Comparison of ENCODE assay signal across 9 mouse cellular contexts in genomic region chr13:102957508-102958272, GRCm38 (mm10).
DNase-seq lines count a peak whose midpoint lies in the region; ATAC-seq and TF ChIP-seq lines count a peak whose summit lies in the region.
"Had no signal": no experiment of that assay in that cellular context is flagged by ENCODE, and none has a peak within 500 bp of the region (broad histone marks: within the 10 kb centered on the region; RNA-seq: fewer than 3 reads in every experiment).

No protein-coding gene starts in this region.

- no peaks in the 10 kb centered on the region for H3K9me3 ChIP-seq in hindbrain, embryonic 11.5 days (ENCODE audit: control insufficient read depth, low read length)
- no peaks in the 10 kb centered on the region for H3K9me3 ChIP-seq in limb, embryonic 14.5 days (ENCODE audit: control insufficient read depth, low read length)

- H3K4me1 ChIP-seq in hindbrain, embryonic 11.5 days (replicated peaks; ENCODE audit: control insufficient read depth, insufficient read depth, low read length), result no peaks in the 10 kb centered on the region
- H3K4me1 ChIP-seq in limb, embryonic 14.5 days (ENCODE audit: control insufficient read depth, insufficient read depth, low read length), result peaks cover 4% of the 10 kb centered on the region

- peak overlapping the region; percentile 20; the same call in 1 of the 2 replicates for H3K4me3 ChIP-seq in hindbrain, embryonic 11.5 days (ENCODE audit: low read depth, low read length)
- peak overlapping the region; percentile 24 for H3K4me3 ChIP-seq in limb, embryonic 14.5 days (replicated peaks; ENCODE audit: low read length)

- H3K9ac ChIP-seq in hindbrain, embryonic 11.5 days (ENCODE audit: low read depth, low read length), result 0 out of 2 replicates have a peak overlapping the region, but pooled peaks have one; percentile 31
- peak overlapping the region; percentile 29; the same call in 1 of the 2 replicates for H3K9ac ChIP-seq in limb, embryonic 14.5 days (ENCODE audit: low read depth, low read length, severe bottlenecking)

- H3K36me3 ChIP-seq in hindbrain, embryonic 11.5 days (ENCODE audit: control insufficient read depth, insufficient read depth, low read length), result no peaks in the 10 kb centered on the region
- no peaks in the 10 kb centered on the region for H3K36me3 ChIP-seq in limb, embryonic 14.5 days (ENCODE audit: control insufficient read depth, insufficient read depth, low read length)

- H3K4me2 ChIP-seq in hindbrain, embryonic 11.5 days (replicated peaks; ENCODE audit: low read depth, low read length), result peak overlapping the region; percentile 34
- peak overlapping the region; percentile 54 for H3K4me2 ChIP-seq in limb, embryonic 14.5 days (replicated peaks; ENCODE audit: low read depth, low read length, severe bottlenecking)

- TF ChIP-seq POLR2A in limb, embryonic 14.5 days (IDR thresholded peaks at IDR 0.05; ENCODE audit: borderline replicate concordance, extremely low read depth, insufficient read depth, insufficient read length), result no peak

- ATAC-seq in hindbrain, embryonic 11.5 days (ENCODE audit: low FRiP score), result peak; percentile 94
- ATAC-seq in limb, embryonic 14.5 days (ENCODE audit: low FRiP score, low read depth), result no peak; the same call in 1 of the 2 replicates

- H3K27ac ChIP-seq in hindbrain, embryonic 11.5 days (ENCODE audit: low read depth, low read length), result peak overlapping the region; percentile 67
- no peak overlapping the region for H3K27ac ChIP-seq in limb, embryonic 14.5 days (replicated peaks; ENCODE audit: low read depth, low read length)
- H3K27ac ChIP-seq: macrophage had no signal

- no peaks in the 10 kb centered on the region for H3K27me3 ChIP-seq in hindbrain, embryonic 11.5 days (ENCODE audit: control insufficient read depth, insufficient read depth, low read length)
- no peaks in the 10 kb centered on the region for H3K27me3 ChIP-seq in limb, embryonic 14.5 days (ENCODE audit: control insufficient read depth, insufficient read depth, low read length)

- WGBS in hindbrain, embryonic 11.5 days, result 3% methylated on average over 15 of the region's 15 CpGs
- WGBS in limb, embryonic 14.5 days, result 8% methylated on average over 15 of the region's 15 CpGs

- peak; percentile 43 to 50 for DNase-seq in left cerebral cortex, postnatal 25 days (ENCODE audit: low spot score in 2 of 2)
- no peak for DNase-seq in left cerebral cortex, adult 8-10 months (ENCODE audit: low spot score in 2 of 2)
- DNase-seq in embryo, embryonic 9.5 days (ENCODE audit: extremely low spot score), result peak; percentile 54
- DNase-seq in hindbrain, embryonic 11.5 days (ENCODE audit: low spot score), result peak; percentile 69
- peak; percentile 39 for DNase-seq in limb, embryonic 14.5 days (ENCODE audit: low spot score)
- DNase-seq in retina, postnatal 1 day, result peak; percentile 76
- no peak for DNase-seq in c-Kit-positive CD71-positive TER-119-positive erythroid progenitor cells, embryonic 14.5 days (ENCODE audit: low spot score)
- DNase-seq in urinary bladder, postnatal 10 days (ENCODE audit: low spot score), result no peak

- intact Hi-C loops in left cerebral cortex, postnatal 25 days (cut with DNase I), result loop anchor here (5.0 kb wide), 1 partner anchor 140 kb away; no protein-coding TSS in a partner anchor

Comparison
In these comparisons a context has a peak if more than half of its experiments do, and no peak if none do; other contexts are left out.
1. DNase-seq: peak in left cerebral cortex, postnatal 25 days (2 of 2), embryo, embryonic 9.5 days (single experiment), hindbrain, embryonic 11.5 days (single experiment), limb, embryonic 14.5 days (single experiment) and retina, postnatal 1 day (single experiment); none in left cerebral cortex, adult 8-10 months (0 of 2), c-Kit-positive CD71-positive TER-119-positive erythroid progenitor cells, embryonic 14.5 days (single experiment) and urinary bladder, postnatal 10 days (single experiment).